Mouse (Mus musculus): ENCODE results near the gene Sept1. TPM values are rescaled to one million over a fixed set of nuclear protein-coding genes. Genes with fewer than 3 reads are reported as not detected.
"Not testable (repeated sequence)": the region's sequence is repeated elsewhere in the genome, so short reads cannot be mapped to it uniquely, and the experiment has no call there.

Gene Sept1
- total RNA-seq, 4 experiments from 2014 or later = 2.1 to 3.9 (median 2.6) TPM

GRCm38 (mm10) chr7:127194011-127194632, 38.8 kb downstream of the Sept1 start:
- no peak for DNase-seq (ENCODE audit: low spot score)

DNA sequence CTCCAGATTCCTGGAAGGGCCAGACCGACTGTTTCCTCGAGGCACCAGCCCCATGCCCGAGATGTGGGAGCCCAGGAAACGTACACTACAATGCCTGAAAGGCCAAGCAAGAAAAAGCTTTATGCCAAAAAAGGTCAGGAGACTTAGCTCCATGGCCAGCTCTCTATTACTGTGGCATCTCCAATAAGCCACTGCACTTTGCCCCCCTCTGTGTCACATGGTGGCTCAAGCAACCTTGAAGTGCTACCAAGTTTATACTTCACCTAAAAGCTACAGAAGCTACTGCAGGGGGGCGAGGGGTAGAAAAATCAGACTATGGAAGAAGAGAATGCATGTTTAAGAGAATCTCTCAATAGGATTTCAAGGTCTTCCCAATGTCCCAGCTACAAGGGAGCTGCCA, 39.9 kb downstream of the Sept1 start:
- no peak for DNase-seq (ENCODE audit: low spot score)

GRCm38 (mm10) chr7:127190672-127191071, 42.3 kb downstream of the Sept1 start:
- no peak for DNase-seq (ENCODE audit: low spot score)

DNA sequence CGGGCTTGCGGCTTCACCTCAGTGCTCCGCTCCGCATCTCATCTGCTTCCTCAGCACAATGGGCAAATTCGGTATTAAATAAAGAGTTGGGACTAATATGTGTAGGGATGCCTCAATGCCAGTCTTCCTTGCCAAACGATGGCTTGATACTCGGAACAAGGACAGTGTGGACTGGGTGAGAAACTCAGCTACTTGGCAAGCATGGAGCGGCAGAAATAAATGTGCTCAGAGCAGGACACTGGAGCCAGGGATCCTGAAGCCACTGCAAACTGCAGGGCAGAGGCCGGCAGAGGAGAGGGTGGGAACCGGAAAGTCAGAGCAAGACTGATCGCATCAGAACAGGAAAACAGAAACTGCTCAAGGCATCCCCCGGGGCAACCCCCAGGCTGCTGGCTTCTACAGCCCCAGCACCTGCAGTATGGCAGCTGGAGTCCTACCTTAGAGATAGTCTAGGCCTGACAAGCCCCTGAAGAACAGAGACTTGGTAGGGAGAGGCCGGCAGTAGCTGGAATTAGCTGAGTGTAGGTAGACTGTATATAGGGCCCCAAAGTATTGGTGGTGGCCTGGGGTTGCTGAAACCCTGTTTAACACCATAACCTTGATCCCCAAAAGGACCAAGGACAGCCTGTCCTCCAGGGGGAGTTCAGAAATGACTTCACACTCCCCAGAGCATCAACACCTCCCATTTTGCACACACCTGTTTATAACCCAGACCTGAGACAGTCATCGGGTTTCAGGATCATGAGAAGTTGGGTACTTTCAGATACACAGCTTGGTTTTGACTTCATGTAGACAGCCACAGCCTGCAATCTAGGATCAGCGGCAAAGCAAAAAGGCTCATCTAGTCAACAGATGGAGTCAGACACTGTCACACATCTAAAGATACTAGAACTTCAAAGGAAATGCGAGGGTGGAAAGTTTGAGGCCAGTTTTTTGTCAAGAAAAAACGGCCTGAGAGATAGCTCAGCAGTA, 44.3 kb downstream of the Sept1 start:
- DNase-seq (ENCODE audit: low spot score) = no peak

DNA sequence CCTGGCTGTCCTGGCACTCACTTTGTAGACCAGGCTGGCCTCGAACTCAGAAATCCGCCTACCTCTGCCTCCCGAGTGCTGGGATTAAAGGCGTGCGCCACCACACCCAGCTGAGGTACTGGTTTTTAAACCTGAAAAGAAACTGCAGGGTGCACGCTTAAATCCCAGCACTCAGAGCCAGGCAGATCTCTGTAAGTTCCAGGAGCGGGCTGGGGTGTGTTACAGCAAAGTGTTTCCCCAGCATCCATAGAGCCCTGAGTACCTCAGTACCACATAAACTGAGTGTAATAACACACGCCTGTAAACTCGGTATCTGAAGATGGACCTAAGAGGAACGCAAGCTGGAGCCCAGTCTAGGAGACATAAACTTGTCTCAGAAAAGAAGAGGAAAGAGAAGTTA, 45.6 kb downstream of the Sept1 start:
- no peak for DNase-seq (ENCODE audit: low spot score)

DNA sequence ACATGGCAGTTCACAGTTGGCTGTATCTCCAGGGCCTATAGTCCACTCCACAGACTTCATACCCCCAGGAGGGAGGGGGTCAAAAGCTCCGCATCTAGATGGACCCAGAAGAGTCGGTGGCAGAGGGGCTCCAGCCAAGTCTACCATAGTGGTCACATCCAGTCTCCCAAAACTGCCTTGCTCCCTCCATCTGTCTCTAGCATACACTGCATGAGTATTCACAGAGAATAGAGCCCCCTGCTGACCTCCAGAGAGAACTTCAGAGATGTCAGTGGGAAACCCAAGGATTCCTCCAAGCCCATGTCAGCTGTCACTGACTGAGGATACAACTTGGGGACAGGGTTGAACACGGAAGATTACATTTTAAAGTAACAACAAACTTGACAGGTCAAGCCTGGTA, 47.3 kb downstream of the Sept1 start:
- DNase-seq (ENCODE audit: low spot score) = no peak

DNA sequence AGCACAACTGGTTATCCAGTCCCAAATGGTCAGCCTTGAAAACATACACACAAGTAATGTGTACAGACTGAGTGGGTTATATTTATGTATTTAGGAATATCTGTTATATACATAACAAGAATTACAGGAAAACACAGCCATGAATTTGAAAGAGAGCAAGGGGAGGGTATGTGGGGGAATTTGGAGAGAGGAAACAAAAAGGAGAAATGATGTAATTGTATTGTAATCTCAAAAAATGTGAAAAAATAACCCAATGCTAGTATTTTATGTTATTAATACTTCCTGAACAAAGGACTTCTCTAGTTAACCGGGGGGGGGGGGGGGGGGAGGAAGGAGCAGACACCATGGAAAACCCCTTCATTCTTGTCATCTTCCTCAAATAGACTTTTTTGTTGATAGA, 48.2 kb downstream of the Sept1 start:
- no peak for DNase-seq (ENCODE audit: low spot score)

DNA sequence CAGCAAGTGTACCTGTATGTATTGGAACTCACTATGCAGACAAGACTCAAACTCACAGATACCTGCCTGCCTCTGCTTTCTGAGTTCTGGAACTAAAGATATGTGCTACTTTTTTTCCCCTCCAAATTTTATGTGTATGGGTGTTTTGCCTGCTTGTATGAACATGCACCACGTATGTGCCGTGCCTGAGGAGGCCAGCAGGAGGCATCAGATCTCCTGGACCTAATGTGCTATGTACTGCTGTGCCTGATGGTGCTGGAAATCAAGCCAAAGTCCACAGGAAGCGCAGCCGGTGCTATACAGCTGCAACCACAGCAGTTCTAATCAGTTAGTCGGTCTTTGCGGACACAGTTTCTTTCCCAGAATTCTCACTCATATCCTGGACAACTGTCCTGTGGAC, 49.1 kb downstream of the Sept1 start:
- no peak for DNase-seq (ENCODE audit: low spot score)

DNA sequence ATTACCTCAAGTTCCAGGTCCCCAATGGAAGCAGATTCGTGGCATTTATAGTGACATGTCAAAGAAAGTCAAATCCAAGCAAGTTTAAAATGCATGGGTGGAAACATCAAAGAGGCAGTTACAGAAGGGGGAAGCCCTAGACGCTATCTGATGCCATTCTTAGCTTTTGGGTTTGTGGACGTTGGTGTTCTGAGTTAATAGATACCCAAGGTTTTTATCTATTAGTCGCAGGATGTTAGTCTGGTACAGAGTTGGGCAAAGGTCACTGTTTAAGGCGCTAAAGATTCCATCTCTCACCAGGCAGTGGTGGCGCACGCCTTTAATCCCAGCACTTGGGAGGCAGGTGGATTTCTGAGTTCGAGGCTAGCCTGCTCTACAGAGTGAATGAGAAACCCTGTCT, 49.6 kb downstream of the Sept1 start:
- no peak for DNase-seq (ENCODE audit: low spot score)

GRCm38 (mm10) chr7:127181724-127182123, 51.2 kb downstream of the Sept1 start:
- not testable (repeated sequence) for DNase-seq (ENCODE audit: low spot score)

GRCm38 (mm10) chr7:127180783-127181182, 52.1 kb downstream of the Sept1 start:
- no peak for DNase-seq (ENCODE audit: low spot score)

DNA sequence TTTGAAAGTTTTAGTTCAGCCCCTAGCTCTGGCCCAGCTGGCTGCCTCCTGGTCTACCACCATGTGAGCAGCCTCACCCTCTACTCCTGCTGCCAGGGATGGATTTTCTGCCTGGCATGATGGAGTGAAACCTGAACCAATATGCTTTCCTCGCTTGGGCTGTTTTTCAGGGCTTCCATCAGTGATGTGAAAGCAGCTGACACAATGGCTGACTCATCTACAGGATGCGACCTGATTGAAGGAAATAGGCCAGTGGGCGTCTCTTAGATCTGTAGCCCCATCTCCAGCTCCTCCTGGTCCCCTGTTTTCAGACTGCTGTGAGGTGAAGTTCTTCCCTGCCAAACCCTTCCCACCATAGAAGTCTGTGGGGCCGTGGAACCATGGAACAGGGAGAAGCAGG, 56.0 kb downstream of the Sept1 start:
- no peak for DNase-seq (ENCODE audit: low spot score)

GRCm38 (mm10) chr7:127166501-127166900, 66.4 kb downstream of the Sept1 start:
- no peak for DNase-seq (ENCODE audit: low spot score)

DNA sequence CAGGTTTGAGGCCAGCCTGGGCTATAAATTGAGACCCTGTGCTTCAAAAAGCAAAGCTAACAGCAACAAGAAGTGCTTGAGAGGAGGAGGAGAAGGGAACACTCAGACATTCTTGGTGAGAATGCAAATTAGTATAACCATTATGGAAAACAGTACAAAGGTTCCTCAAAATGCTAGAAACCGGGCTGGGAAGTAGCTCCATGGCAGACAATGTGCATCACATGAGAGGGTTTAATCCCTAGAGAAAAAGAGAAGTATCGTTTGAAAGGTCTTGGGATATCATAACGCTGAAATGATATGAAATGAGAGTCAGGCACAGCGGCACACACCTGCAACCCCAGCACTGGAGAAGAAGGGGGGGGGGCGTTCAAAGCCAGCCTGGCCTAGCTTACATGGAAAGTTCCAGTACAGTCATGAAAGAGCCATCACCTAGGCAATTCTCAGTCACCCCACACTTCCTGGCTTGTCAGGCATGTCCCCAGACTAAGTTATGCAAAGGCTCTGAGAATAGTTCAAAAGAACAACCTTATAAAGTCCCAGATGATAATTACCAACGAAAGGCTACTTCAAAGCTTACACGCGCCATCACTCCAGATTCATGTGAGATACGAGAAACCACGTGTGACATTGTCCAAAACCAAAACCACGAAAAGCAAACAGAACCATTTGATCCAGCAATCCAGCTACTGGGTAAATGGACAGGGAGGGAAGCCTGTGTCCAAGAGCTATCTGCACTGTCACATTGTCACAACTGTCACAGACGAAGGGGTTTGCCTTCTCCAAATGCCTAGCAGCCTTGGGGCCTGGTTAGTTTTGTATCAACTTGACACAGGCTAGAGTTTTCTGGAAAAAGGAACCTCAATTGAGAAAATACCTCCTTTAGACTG, 67.1 kb downstream of the Sept1 start:
- DNase-seq (ENCODE audit: low spot score) = no peak

Other genes with a start within 250 kb of the Sept1 start
- gene Mvp, start 218.5 kb downstream of the Sept1 start, total RNA-seq (2022) = 10 to 100 TPM; 59.3 to 81.8 (median 73.5) TPM
- gene Pagr1b, start 216.6 kb downstream of the Sept1 start, total RNA-seq (2022) = not detected
- gene Pagr1a, start 215.8 kb downstream of the Sept1 start, total RNA-seq (2022) = 10 to 100 TPM in 2 of 4 experiments, 1 to 10 TPM in 2; 8.3 to 22.2 (median 10.5) TPM
- 10 to 100 TPM; 28.1 to 33.3 (median 31.4) TPM for gene Gm42742, start 212.0 kb downstream of the Sept1 start, total RNA-seq (2022)
- gene Prrt2, start 211.9 kb downstream of the Sept1 start, total RNA-seq (2022) = 1 to 10 TPM in 1 of 4 experiments, under 1 TPM in 1, not detected in 2; 0.87 to 1.1 TPM
- 10 to 100 TPM; 48.5 to 55.9 (median 54.8) TPM for gene Maz, start 206.1 kb downstream of the Sept1 start, total RNA-seq (2022)
- 1 to 10 TPM in 3 of 4 experiments, not detected in 1; 1.2 to 2.2 (median 1.6) TPM for gene Kif22, start 190.7 kb downstream of the Sept1 start, total RNA-seq (2022)
- not detected for gene Zg16, start 145.8 kb downstream of the Sept1 start, total RNA-seq (2022)
- gene AI467606, start 141.8 kb downstream of the Sept1 start, total RNA-seq (2022) = 1 to 10 TPM; 1.2 to 2.9 (median 1.3) TPM
- gene Qprt, start 110.9 kb downstream of the Sept1 start, total RNA-seq (2022) = not detected
- gene Spn, start 95.3 kb downstream of the Sept1 start, total RNA-seq (2022) = under 1 TPM; 0.38 to 0.57 (median 0.46) TPM
- 10 to 100 TPM; 36.2 to 45.1 (median 40.6) TPM for gene Cd2bp2, start 37.1 kb downstream of the Sept1 start, total RNA-seq (2022)
- gene Tbc1d10b, start 24.7 kb downstream of the Sept1 start, total RNA-seq (2022) = 10 to 100 TPM; 17.4 to 24.4 (median 23.0) TPM
- 10 to 100 TPM in 1 of 4 experiments, 1 to 10 TPM in 3; 6.2 to 14.1 (median 8.2) TPM for gene Mylpf, start 24.2 kb downstream of the Sept1 start, total RNA-seq (2022)
- gene Zfp553, start 69 bp downstream of the Sept1 start, total RNA-seq (2022) = 1 to 10 TPM; 5.2 to 6.4 (median 5.8) TPM
- 10 to 100 TPM; 15.3 to 21.7 (median 17.1) TPM for gene Zfp771, start 11.1 kb upstream of the Sept1 start, total RNA-seq (2022)
- 10 to 100 TPM; 40.5 to 45.6 (median 40.9) TPM for gene Dctpp1, start 27.6 kb upstream of the Sept1 start, total RNA-seq (2022)
- 10 to 100 TPM; 24.2 to 31.6 (median 31.0) TPM for gene Sephs2, start 40.9 kb upstream of the Sept1 start, total RNA-seq (2022)
- gene Itgal, start 63.1 kb upstream of the Sept1 start, total RNA-seq (2022) = 1 to 10 TPM; 1.1 to 2.0 (median 1.6) TPM
- gene Zfp768, start 112.5 kb upstream of the Sept1 start, total RNA-seq (2022) = 10 to 100 TPM; 37.1 to 43.4 (median 41.5) TPM
- gene Zfp747, start 142.9 kb upstream of the Sept1 start, total RNA-seq (2022) = 1 to 10 TPM; 3.2 to 4.3 (median 3.7) TPM
- gene 9130019O22Rik, start 154.0 kb upstream of the Sept1 start, total RNA-seq (2022) = 1 to 10 TPM; 1.8 to 2.5 (median 2.0) TPM
- gene E430018J23Rik, start 160.5 kb upstream of the Sept1 start, total RNA-seq (2022) = 1 to 10 TPM; 2.9 to 5.1 (median 3.9) TPM
- 1 to 10 TPM; 2.3 to 4.4 (median 3.2) TPM for gene Zfp764, start 173.7 kb upstream of the Sept1 start, total RNA-seq (2022)
- 1 to 10 TPM; 4.2 to 4.8 (median 4.3) TPM for gene Zfp688, start 188.9 kb upstream of the Sept1 start, total RNA-seq (2022)
- gene Zfp689, start 216.0 kb upstream of the Sept1 start, total RNA-seq (2022) = 1 to 10 TPM; 1.2 to 2.1 (median 1.4) TPM
- 10 to 100 TPM; 25.6 to 27.9 (median 27.3) TPM for gene Prr14, start 226.5 kb upstream of the Sept1 start, total RNA-seq (2022)
- gene Fbrs, start 246.1 kb upstream of the Sept1 start, total RNA-seq (2022) = 10 to 100 TPM; 27.5 to 36.1 (median 30.5) TPM